Mouse (Mus musculus) small intestine, adult 2 months (tissue): ENCODE results near the gene Olfr688.

ENCODE experiments used
- CTCF ChIP-seq: fragments of 200-500 bp; IDR thresholded peaks from 2 replicates; pipeline ENCODE4 v1.5.1; 2012; ENCODE audit warnings: low read depth, mild to moderate bottlenecking, control low read depth, inconsistent platforms, low read length, moderate library complexity, mixed read lengths; ENCODE audit not compliant: insufficient replicate concordance, insufficient read length; ENCODE audit errors: extremely low read depth
- POLR2A ChIP-seq: fragments of 200-500 bp; IDR thresholded peaks from 2 replicates; pipeline ENCODE4 v1.6.1; 2012; ENCODE audit warnings: low read depth, mild to moderate bottlenecking, control low read depth, inconsistent platforms, low read length, moderate library complexity

- no peak for TF ChIP-seq CTCF
- no peak for TF ChIP-seq POLR2A
These were observed 39.7 kb upstream of the Olfr688 start for GRCm38 (mm10) chr7:105248197-105248596.
